Mouse (Mus musculus) C2C12 (cell line): ENCODE results near the gene Slc9a5. TPM values are rescaled to one million over a fixed set of nuclear protein-coding genes. Genes with fewer than 3 reads are reported as not detected.

Experiments used
- H3K27me3 ChIP-seq: one replicate; pipeline ENCODE4 v1.6.1; 2011; ENCODE audit not compliant: control insufficient read depth, insufficient read depth, insufficient read length
- H3K36me3 ChIP-seq: one replicate; pipeline ENCODE4 v1.6.1; 2011; ENCODE audit not compliant: control insufficient read depth, insufficient read depth
- H3K4me3 ChIP-seq: one replicate; pipeline ENCODE4 v1.5.1; 2011; ENCODE audit warnings: mild to moderate bottlenecking, control low read depth; ENCODE audit not compliant: poor library complexity, insufficient read depth, severe bottlenecking
- H3K79me2 ChIP-seq: one replicate; pipeline ENCODE4 v1.6.1; 2011; ENCODE audit not compliant: control insufficient read depth, insufficient read depth
- H3K79me3 ChIP-seq: one replicate; pipeline ENCODE4 v1.6.1; 2011; ENCODE audit warnings: low read depth, control low read depth
- H3ac ChIP-seq: one replicate; pipeline ENCODE3; 2011; ENCODE audit warnings: low read depth; ENCODE audit not compliant: control insufficient read depth, insufficient read length
- CEBPB ChIP-seq: IDR thresholded peaks from one replicate; pipeline ENCODE4 v1.6.1; 2011; ENCODE audit warnings: low read depth, mild to moderate bottlenecking, control low read depth, moderate library complexity
- CTCF ChIP-seq: IDR thresholded peaks from one replicate; pipeline ENCODE4 v1.5.1; 2011; ENCODE audit not compliant: control insufficient read depth, insufficient read depth, insufficient read length
- FOSL1 ChIP-seq: IDR thresholded peaks from one replicate; pipeline ENCODE4 v1.8.0; 2011; ENCODE audit warnings: mild to moderate bottlenecking, low read length; ENCODE audit not compliant: poor library complexity, insufficient read depth, severe bottlenecking
- MAX ChIP-seq: IDR thresholded peaks from one replicate; pipeline ENCODE4 v1.6.1; 2011; ENCODE audit warnings: mild to moderate bottlenecking, control low read depth
- MYOD1 ChIP-seq: IDR thresholded peaks from one replicate; pipeline ENCODE4 v1.6.1; 2011; ENCODE audit warnings: low read depth; ENCODE audit not compliant: control insufficient read depth, insufficient read length
- MYOG ChIP-seq: IDR thresholded peaks from one replicate; pipeline ENCODE4 v1.6.1; 2011; ENCODE audit not compliant: control insufficient read depth, insufficient read length; ENCODE audit errors: extremely low read depth
- USF1 ChIP-seq: IDR thresholded peaks from one replicate; pipeline ENCODE4 v1.6.1; 2011; ENCODE audit warnings: low read depth, mild to moderate bottlenecking, control low read depth, moderate library complexity
- polyA plus RNA-seq: library from polyadenylated mRNA; unstranded; fragments of >200 nt; fragmentation: generic; extraction: Trizol; gene quantifications from one replicate; pipeline ENCODE4 v1.2.1, GENCODE M21; 2012; ENCODE audit warnings: missing spikeins

Gene Slc9a5
- polyA plus RNA-seq, 1 experiment, result 6.6 TPM

DNA sequence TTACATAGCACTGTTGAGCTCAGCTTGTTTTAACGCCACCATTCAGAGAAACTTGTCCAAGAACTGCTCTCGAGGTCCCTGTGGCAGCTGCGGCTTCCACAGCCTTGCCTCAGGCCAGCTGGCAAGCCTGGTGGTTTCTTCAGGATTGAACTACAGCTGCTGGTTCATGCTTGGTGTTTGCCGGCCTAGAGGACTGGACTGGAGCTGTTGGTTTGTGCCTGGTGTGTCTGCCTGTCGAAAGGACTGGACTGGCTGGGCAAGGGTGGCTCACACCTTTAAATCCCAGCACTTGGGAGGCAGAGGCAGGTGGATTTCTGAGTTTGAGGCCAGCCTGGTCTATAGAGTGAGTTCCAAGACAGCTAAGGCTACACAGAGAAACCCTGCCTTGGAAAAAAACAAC, 51.4 kb downstream of the Slc9a5 start:
- H3K36me3 ChIP-seq, result no peaks in the 10 kb centered on the region
- H3K4me3 ChIP-seq, result no peak overlapping the region
- no peaks in the 10 kb centered on the region for H3K79me2 ChIP-seq
- H3ac ChIP-seq, result no peak overlapping the region
- TF ChIP-seq MYOG (no peak), USF1 (no peak), CEBPB (no peak), CTCF (no peak), MAX (no peak), FOSL1 (no peak), MYOD1 (no peak)
- peaks cover 5% of the 10 kb centered on the region for H3K27me3 ChIP-seq
- H3K79me3 ChIP-seq, result no peaks in the 10 kb centered on the region

DNA sequence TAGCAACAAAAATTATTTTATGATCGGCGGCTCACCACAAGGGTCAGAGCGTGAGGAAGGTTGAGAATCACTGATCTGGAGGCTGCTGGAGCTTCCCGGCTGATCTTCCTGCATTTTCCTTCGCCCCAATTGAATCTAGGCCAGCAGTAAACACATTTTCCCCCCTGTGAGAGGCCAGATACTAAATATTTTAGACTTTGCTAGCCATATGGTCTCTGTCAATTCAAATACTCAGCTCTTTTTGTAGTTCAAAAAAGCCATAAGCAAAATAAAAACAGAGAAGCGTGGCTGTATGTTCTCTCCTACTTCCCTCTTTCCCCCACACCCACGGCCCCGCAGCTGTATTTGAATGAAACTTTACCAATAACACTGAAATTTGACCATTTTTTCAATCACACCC, 54.8 kb downstream of the Slc9a5 start:
- Histone ChIP-seq H3K36me3 (no peaks in the 10 kb centered on the region), H3K4me3 (no peak overlapping the region), H3K79me2 (no peaks in the 10 kb centered on the region), H3K79me3 (no peaks in the 10 kb centered on the region), H3ac (no peak overlapping the region), H3K27me3 (peaks cover 5% of the 10 kb centered on the region)
- TF ChIP-seq MAX (no peak), MYOD1 (no peak), CEBPB (no peak), MYOG (no peak), FOSL1 (no peak), CTCF (no peak), USF1 (no peak)

DNA sequence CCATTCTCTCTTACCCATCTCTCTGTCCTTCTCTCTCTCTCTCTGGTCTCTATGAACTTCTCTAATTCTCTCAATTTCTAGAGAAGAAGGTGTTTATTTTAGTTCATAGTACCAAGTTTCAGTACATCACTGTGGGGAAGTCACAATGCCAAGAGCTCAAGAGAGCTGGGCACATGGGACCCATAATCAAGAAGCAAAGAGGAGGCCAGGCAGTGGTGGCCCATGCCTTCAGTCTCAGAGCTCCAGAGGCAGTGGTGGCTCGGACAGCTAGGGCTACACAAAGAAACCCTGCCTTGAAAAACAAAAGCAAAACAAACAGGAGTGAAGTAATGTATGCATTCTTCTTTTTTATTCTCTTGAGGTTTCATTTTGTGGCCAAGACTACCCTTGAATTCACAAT, 55.9 kb downstream of the Slc9a5 start:
- H3ac ChIP-seq, result no peak overlapping the region
- H3K36me3 ChIP-seq, result no peaks in the 10 kb centered on the region
- TF ChIP-seq FOSL1 (no peak), MAX (no peak), CEBPB (no peak), USF1 (no peak), CTCF (no peak), MYOD1 (no peak), MYOG (no peak)
- no peaks in the 10 kb centered on the region for H3K79me2 ChIP-seq
- H3K4me3 ChIP-seq, result no peak overlapping the region
- peaks cover 5% of the 10 kb centered on the region for H3K27me3 ChIP-seq
- no peaks in the 10 kb centered on the region for H3K79me3 ChIP-seq

DNA sequence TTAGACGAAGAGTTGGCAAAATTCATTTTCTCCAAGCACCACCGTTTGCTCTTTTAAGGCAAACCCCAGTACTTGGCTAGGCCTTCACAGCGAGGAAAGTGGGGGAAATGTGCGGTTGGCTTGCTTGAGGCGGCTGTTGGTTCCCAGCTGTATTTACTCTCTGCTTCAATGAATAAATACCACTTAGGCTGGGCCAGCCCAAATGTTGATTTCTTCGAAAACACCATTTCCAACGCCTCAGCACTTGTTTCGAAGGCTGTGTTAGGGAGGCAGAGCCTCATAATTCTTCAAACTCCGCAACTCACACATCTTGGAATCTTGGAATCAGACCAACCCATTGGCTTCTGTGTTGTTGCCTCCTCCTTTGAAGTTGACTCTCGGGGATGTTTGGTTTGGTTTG, 57.8 kb downstream of the Slc9a5 start:
- peaks cover 3% of the 10 kb centered on the region for H3K27me3 ChIP-seq
- H3K36me3 ChIP-seq, result no peaks in the 10 kb centered on the region
- no peaks in the 10 kb centered on the region for H3K79me2 ChIP-seq
- no peak overlapping the region for H3ac ChIP-seq
- no peak overlapping the region for H3K4me3 ChIP-seq
- H3K79me3 ChIP-seq, result no peaks in the 10 kb centered on the region
- TF ChIP-seq MYOD1, result no peak

DNA sequence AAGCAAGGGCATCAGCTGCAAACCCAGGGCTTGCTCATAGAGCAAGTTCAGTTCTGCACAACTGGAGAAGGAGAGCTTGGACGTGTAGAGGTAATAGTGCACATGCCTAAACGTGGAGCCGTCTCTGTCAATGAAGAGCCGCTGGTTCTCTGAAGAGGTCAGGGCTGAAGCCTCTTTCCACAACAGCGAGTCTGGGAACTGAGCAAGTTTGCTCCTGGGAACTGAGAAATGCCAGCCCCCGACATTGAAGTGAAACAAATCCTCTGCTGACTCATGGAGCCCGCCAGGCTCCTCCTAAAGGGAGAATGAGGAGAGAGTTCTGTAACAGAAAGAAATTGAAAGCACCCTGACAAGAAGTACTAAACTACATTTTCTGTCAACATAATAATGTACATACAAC, 59.7 kb downstream of the Slc9a5 start:
- H3K79me2 ChIP-seq, result no peaks in the 10 kb centered on the region
- H3ac ChIP-seq, result no peak overlapping the region
- no peak overlapping the region for H3K4me3 ChIP-seq
- peaks cover 6% of the 10 kb centered on the region for H3K27me3 ChIP-seq
- no peak for TF ChIP-seq MAX
- no peak for TF ChIP-seq FOSL1
- TF ChIP-seq USF1, result no peak
- H3K79me3 ChIP-seq, result no peaks in the 10 kb centered on the region
- H3K36me3 ChIP-seq, result no peaks in the 10 kb centered on the region

DNA sequence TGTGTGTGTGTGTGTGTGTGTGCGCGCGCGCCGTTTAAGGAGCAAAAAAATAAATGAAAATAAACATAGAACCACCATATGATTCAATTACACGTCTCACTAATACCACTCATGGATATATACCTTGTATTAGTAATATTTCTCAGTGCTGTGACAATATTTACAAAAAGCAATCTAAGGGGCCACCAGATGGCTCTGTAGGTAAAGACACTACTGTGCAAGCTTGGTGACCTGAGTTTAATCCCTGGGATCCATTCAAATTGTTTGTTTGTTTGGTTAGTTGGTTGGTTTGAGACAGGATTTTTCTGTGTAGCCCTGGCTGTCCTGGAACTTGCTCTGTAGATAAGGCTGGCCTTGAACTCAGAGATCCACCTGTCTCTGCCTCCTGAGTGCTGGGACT, 61.3 kb downstream of the Slc9a5 start:
- H3K27me3 ChIP-seq, result peaks cover 20% of the 10 kb centered on the region
- no peaks in the 10 kb centered on the region for H3K36me3 ChIP-seq
- no peak overlapping the region for H3ac ChIP-seq
- no peaks in the 10 kb centered on the region for H3K79me2 ChIP-seq
- TF ChIP-seq MAX, result no peak
- TF ChIP-seq MYOD1, result no peak
- TF ChIP-seq FOSL1, result no peak
- no peak for TF ChIP-seq USF1
- no peak for TF ChIP-seq CEBPB
- no peak for TF ChIP-seq MYOG
- TF ChIP-seq CTCF, result no peak
- H3K79me3 ChIP-seq, result no peaks in the 10 kb centered on the region
- no peak overlapping the region for H3K4me3 ChIP-seq
